Mouse (Mus musculus): ENCODE results near the gene Tsen34.

Gene Tsen34

GRCm38 (mm10) chr7:3692382-3692986 lies at the start of gene Tsen34:
Gene Tsen34, plus strand, starts transcription at chr7:3692863.
- no peak for DNase-seq (ENCODE audit: low spot score)

GRCm38 (mm10) chr7:3643412-3643811 lies 49.3 kb upstream of the Tsen34 start:
- no peak for DNase-seq (ENCODE audit: low spot score)

- DNase-seq (ENCODE audit: low spot score) = no peak
Measured at GRCm38 (mm10) chr7:3643843-3644242, 48.8 kb upstream of the Tsen34 start.

DNA sequence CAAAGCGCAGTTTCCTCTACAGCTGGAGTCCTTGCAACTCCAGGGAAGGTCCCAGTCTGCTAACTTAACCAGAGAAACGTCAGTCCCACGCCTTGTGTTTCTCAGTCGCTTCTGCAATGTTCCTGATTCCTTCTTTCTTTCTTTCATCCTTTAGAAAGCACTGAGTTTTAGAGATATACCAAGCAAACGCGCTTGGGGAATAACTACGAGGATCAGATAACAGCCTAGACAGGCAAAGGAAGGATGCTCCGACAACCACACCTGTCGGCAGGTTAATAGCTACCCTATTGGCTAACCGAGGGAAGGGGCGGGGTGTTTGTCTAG lies 48.4 kb upstream of the Tsen34 start:
- no peak for DNase-seq (ENCODE audit: low spot score)

- DNase-seq (ENCODE audit: low spot score) = peak; percentile 93
Measured at GRCm38 (mm10) chr7:3644672-3645487, 47.8 kb upstream of the Tsen34 start, which contains the start of gene Cnot3. Gene Cnot3, plus strand, starts transcription at chr7:3645268.

- no peak for DNase-seq (ENCODE audit: low spot score)
Measured at GRCm38 (mm10) chr7:3645488-3646025, 47.1 kb upstream of the Tsen34 start.

DNA sequence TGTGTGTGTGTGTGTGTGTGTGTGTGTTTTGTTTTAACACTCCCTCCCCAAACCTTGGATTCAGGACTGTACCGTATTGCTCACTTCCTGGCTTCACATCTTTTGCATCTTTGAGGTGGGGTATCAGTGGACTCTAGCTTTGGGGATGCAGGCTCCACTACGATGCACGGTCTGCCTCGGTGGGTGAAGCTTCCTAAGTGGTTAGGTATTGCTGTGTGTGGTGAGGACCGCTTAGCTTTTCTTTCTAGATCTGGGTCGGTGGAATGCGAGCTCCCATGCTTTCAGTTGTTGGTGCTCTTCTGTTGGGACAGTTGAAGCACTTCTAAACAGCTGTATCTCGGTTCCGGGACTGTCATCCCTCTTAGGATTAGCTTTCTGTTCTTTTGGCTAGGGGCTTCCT lies 46.5 kb upstream of the Tsen34 start:
- no peak for DNase-seq (ENCODE audit: low spot score)

DNA sequence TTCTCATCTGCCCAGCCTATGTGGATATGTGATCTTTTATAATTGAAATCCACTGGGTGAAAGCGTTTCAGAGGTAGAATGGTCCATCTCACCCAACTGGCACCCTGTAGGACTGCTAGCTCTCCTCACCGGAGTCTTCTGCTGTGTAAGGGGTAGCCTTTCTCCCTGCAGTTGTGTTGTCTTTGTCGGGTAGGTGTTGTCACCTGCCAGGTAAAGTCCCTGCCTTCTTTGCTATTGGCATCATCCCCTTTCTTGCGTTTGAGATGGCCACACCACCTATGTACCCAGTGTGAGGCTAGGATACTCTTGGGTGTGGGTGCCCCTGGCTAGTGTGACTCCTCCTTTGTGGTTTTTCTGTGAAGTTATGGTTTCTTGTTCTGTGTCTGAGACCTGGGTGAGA lies 46.0 kb upstream of the Tsen34 start:
- DNase-seq (ENCODE audit: low spot score) = no peak

DNA sequence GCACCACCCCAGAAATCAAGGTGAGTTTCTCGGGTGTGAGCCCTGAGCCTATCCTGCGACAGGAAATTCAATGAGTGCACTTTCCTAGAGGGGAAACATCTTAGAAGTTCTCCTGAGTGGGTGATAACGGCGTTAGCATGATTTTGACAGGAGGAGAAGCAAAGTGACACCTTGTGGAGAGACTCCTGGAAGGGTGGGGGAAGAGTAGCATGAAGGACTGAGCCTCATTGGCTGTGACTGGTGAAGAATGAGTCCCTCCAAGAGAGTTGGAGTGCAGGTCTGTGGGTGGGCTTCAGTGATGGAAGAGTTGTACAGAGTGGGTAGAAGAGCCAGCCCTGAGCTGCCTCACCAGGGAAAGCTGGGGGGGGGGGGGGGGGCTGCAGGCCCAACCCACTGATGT lies 35.7 kb upstream of the Tsen34 start:
- DNase-seq (ENCODE audit: low spot score) = no peak

- no peak for DNase-seq (ENCODE audit: low spot score)
Measured at GRCm38 (mm10) chr7:3658578-3658977, 34.1 kb upstream of the Tsen34 start.

DNA sequence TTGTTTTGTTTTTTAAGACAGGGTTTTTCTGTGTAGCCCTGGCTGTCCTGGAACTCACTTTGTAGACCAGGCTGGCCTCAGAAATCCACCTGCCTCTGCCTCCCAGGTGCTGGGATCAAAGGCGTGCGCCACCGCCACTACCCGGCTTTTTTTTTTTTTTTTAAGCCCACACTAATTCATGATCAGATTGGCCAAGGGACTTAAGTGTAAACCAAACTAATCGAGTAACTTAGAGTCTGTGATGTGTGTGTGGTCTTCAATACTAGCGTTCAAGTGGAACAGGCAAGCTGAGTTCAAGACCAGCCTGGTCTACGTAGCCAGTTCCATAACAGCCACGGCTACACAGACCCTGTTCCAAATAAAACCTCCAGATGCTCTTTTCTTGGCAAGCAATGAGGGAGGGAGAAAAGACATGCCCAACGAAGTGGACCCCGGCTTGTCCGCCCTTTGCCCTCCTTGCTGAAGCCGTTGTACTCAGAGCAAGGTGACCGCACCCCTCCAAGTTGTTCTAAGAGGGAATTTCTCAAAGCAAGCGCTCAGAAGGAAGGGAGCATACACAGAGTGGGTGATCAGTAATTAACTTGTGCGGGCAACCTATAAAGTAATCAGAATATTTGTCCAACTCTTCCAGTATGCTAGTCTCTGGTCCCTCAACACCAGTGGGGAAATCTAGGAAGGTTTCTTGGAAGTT lies 28.0 kb upstream of the Tsen34 start:
- no peak for DNase-seq (ENCODE audit: low spot score)

- DNase-seq (ENCODE audit: low spot score) = peak; percentile 87
Measured at GRCm38 (mm10) chr7:3665215-3666114, 27.2 kb upstream of the Tsen34 start, which contains the start of gene Leng1. Gene Leng1, minus strand, starts transcription at chr7:3665840.

DNA sequence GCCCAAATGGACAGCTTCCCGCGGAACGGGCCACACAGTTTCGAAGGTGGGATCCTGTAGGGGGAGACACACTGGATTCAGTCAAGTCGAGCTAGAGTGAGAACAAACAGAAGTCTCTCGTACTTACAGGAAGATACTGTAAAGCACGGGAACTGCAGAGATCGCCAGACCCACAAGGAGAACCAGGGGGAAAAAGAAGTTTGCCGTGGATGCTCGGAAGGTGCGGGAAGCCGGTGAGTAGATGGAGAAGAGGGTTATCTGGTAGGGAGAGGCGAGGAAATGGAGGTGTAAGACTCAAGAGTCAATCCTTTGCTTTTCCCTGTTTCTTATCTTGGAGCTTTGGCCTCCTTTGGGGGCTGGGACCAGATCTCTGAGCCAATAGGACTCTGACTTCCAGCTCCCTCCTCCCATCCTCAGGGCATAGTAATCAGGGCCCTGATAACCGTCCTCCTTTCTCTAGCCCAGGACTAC lies 25.7 kb upstream of the Tsen34 start:
- no peak for DNase-seq (ENCODE audit: low spot score)

- peak; percentile 57 for DNase-seq (ENCODE audit: low spot score)
Measured at GRCm38 (mm10) chr7:3674507-3675227, 18.0 kb upstream of the Tsen34 start.

- DNase-seq (ENCODE audit: low spot score) = no peak
Measured at GRCm38 (mm10) chr7:3675228-3675548, 17.5 kb upstream of the Tsen34 start.

GRCm38 (mm10) chr7:3676371-3676770 lies 16.3 kb upstream of the Tsen34 start:
- no peak for DNase-seq (ENCODE audit: low spot score)

- no peak for DNase-seq (ENCODE audit: low spot score)
Measured at GRCm38 (mm10) chr7:3677342-3677741, 15.3 kb upstream of the Tsen34 start, which contains the start of gene Tmc4. Gene Tmc4, minus strand, starts transcription at chr7:3677553.

DNA sequence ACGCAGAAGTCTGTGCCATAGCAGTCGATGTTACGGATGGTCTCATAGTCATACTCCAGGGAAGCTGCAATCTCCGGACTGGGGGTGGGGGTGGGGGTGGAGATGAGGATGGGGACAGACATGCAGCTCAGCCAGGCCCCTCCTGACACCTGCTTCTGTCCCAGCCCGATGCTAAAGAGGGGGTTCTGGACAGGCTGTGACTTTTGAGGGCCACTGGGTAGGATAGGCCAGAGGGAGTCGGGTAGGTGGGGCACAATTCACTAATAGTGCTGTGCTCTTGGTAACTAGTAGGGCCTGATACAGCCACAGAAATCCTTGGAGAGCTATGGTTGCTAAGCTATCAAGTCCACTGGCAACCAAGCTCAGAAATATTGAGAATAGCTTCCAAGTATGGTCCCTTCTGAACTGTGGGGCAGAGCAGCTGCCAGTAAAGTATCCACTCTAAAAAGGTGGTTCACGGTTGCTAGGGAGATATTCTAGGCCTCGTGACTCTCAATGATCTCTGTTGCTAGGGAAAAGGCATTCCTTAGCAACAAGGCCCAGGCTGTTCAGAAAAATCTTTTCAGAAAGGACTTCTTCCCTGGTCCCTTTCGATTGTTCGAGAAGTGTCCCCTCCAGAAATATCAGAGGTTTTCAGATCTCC lies 8.6 kb upstream of the Tsen34 start:
- no peak for DNase-seq (ENCODE audit: low spot score)

DNA sequence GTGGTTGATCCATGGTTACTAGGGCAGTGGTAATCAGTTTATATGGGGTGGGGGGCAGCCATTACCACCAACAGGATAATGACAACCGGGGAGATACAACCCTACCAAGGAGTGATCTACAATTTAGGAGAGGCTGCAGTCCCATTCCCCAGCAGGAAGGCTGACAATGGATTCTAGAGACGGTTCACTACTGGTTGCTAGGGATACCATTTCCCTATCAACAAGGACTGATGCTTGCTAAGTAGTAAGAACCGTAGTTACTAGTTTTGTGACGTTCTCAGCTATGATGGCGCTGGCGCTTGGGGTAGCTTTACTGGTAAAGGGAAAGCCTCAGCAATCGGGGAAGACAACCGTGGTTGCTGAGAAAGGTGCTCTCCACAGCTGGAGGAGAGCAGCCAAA lies 8.0 kb upstream of the Tsen34 start:
- no peak for DNase-seq (ENCODE audit: low spot score)

DNA sequence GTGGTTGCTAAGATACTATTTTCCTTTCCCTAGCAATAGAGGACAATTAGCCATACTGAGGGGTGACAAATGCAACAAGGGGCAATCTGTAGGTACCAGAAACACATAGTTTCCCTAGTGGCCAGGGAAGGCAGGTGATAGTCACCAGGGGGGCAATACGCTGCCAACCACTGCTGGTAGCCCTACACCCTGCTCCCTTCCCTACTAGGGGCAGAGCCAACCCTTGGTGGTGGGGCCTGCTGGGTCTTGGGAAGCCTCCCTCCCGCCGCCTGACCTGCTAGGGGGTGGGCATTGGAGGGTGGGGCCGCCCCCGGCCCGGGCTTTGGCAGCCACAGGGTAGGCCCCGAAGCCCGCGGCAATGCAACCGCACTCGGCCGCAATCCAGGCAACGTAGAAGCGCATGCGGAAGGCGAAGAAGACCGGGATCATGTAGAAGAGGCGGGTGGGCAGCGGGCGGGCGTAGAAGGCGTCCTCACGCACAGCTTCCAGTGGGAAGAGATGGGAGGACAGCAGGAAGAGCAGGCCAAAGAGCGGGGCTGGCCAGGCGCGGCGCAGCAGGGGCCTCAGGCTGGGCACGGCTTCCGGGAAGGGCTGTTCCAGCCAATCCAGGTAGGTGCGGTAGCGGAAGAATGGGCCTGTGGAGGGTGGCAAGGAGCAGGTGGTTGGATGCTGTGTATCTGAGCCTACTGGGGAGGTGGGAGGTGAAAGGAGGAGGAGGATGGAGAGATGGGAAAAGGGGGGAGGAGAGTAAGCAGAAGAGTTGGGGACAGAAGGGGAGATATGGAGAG lies 7.1 kb upstream of the Tsen34 start:
- no peak for DNase-seq (ENCODE audit: low spot score)

Measured in urinary bladder, postnatal 10 days (tissue).